Mouse (Mus musculus): ENCODE measurements at regions not wholly inside any gene's neighbourhood (a gene's known extent, or its start where the extent isn't known, plus 50 kb on each side); places are given as distances from the start of the nearest gene placed in this dataset.
A peak's percentile ranks its signal among the peaks of the same experiment; 100 is the strongest.
"Not testable (repeated sequence)": the region's sequence is repeated elsewhere in the genome, so short reads cannot be mapped to it uniquely, and the experiment has no call there.

GRCm38 (mm10) chr9:9311627-9312265 lies 72.8 kb upstream of the Arhgap42 start:
- peak; percentile 33 for DNase-seq (ENCODE audit: low spot score)
- peaks cover 10% of the 10 kb centered on the region for H3K4me1 ChIP-seq (replicated peaks)
- H3K27me3 ChIP-seq (ENCODE audit: insufficient read depth, poor library complexity, severe bottlenecking), result no peaks in the 10 kb centered on the region
- no peaks in the 10 kb centered on the region for H3K9me3 ChIP-seq
- no peak overlapping the region for H3K27ac ChIP-seq
- 73% methylated on average over 2 of the region's 2 CpGs for WGBS
- no peak overlapping the region for H3K4me3 ChIP-seq
- H3K36me3 ChIP-seq, result no peaks in the 10 kb centered on the region

- not testable (repeated sequence) for H3K4me3 ChIP-seq; H3K4me1 ChIP-seq (replicated peaks); H3K27ac ChIP-seq; H3K9me3 ChIP-seq; H3K36me3 ChIP-seq; H3K27me3 ChIP-seq (ENCODE audit: insufficient read depth, poor library complexity, severe bottlenecking); DNase-seq (ENCODE audit: low spot score)
- WGBS, result 82% methylated on average over 6 of the region's 6 CpGs
Observed at GRCm38 (mm10) chr9:9311040-9311583, 72.2 kb upstream of the Arhgap42 start.

GRCm38 (mm10) chr9:9290767-9291166 lies 51.9 kb upstream of the Arhgap42 start:
- H3K9me3 ChIP-seq, result no peaks in the 10 kb centered on the region
- H3K4me3 ChIP-seq, result no peak overlapping the region
- H3K27me3 ChIP-seq (ENCODE audit: insufficient read depth, poor library complexity, severe bottlenecking), result no peaks in the 10 kb centered on the region
- H3K4me1 ChIP-seq (replicated peaks), result no peaks in the 10 kb centered on the region
- no peaks in the 10 kb centered on the region for H3K36me3 ChIP-seq
- 57% methylated on average over 3 of the region's 3 CpGs for WGBS
- no peak overlapping the region for H3K27ac ChIP-seq
- DNase-seq (ENCODE audit: low spot score), result no peak

- H3K9me3 ChIP-seq, result no peaks in the 10 kb centered on the region
- DNase-seq (ENCODE audit: low spot score), result no peak
- H3K4me1 ChIP-seq (replicated peaks), result no peaks in the 10 kb centered on the region
- H3K4me3 ChIP-seq, result no peak overlapping the region
- H3K27ac ChIP-seq, result no peak overlapping the region
- no peaks in the 10 kb centered on the region for H3K27me3 ChIP-seq (ENCODE audit: insufficient read depth, poor library complexity, severe bottlenecking)
- H3K36me3 ChIP-seq, result no peaks in the 10 kb centered on the region
- WGBS, result 60% methylated on average over 6 of the region's 6 CpGs
Observed at GRCm38 (mm10) chr9:9289570-9289969, 50.7 kb upstream of the Arhgap42 start.

All from hindbrain, embryonic 10.5 days (tissue).